Mouse (Mus musculus) right cerebral cortex, postnatal 25 days (tissue): ENCODE measurements around the gene Knstrn.

ENCODE experiments used
- DNase-seq: peaks from one replicate; pipeline ENCODE4 v3.0.0; 2022

The Knstrn gene

DNA sequence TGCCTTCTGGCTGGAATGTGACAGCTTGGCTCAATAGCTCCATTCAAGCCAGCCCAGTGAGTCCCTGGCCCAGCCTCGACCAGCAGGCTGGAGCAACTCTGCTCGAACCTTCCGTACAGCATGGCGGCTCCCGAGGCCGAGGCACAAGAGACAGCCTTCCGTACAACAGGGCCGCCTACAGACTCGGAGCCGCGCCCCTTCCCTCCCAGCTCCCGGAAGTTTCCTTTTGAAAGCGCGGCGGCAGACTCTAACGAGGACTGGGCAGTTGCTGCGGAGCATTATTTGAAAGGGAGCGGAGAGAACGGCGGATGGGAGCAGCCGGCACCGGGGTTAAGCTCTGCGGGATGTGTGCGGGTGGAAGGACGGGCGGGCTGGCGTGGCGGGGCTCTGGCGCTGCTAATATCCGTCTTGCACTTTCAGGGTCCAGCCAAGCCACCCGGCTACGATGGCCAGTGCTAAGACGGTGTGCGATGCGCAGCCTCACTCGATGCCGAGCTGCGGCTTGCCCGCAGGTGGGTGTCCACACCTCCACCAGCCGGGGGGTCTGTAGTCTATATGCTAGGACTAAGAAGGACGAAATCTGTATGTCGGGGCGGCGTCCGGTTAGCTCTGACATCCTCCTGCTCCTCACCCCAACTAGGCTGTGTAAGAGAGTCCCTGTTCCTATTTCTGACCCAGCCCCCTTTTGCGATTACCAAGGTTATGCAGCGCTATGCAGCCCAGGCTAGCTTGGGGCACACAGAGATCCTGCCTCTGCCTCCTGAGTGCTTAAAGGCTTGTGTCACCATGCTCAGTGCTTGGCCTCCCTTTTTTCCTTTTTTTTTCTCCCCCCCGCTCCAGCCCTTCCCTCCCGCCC, at the start of gene Knstrn:
Gene Knstrn (plus strand): TSS at position 23 of the 856 bp plus-strand sequence.
- peak; percentile 86 for DNase-seq

DNA sequence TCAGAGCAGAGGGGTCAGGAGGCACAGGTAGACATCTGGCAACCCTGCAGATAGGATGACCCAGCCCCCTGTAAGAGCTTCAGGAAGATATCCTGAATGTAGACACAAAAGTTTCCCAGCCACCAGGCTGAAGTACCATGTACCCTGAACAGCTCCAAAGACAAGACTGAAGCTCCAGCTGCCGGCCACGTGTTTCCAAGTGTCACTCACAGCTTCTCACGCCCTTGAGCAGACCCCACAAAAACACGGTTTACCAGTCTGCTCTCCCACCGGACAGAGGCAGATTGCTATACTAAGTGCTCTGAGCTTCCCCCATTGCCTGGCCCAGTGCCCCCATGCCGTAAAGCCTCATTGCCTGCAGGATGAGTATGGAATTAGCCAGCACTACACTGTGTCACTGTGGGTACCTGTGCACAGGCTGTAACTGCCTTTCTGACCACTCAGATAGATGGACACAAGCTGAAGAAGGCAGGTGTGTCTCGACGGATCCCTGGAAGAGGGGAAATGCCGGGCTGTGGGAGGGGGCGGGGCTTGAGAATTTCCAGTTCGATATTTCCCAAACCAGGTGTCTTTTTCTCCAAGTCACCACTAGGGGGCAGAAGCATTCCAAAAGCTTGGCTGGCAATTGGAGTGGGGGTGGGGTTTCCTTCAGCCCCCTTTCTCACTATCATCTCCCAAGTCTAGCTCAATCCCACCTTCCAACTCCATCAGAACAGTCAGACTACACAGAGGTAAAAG, 49.5 kb upstream of the Knstrn start:
- DNase-seq = no peak

DNA sequence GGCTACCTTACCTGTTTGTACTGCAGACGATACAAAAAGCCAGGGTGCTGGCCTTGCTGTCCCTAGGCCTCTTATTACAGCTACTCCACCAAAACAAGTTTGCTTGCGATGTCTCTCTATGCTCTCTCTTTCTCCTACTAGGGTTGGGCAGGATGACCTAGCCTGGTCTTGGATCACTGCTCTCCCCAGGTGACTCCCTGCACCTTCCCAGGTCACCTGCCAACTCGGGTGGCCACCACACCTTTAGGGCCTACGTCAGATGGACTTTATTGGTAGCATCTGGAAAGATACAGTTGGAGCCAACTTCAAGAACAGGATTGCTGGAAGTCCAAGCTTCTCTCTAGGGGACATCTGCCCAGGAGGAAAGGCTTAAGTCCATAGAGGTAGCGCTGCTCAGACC, 48.9 kb upstream of the Knstrn start:
- no peak for DNase-seq

DNA sequence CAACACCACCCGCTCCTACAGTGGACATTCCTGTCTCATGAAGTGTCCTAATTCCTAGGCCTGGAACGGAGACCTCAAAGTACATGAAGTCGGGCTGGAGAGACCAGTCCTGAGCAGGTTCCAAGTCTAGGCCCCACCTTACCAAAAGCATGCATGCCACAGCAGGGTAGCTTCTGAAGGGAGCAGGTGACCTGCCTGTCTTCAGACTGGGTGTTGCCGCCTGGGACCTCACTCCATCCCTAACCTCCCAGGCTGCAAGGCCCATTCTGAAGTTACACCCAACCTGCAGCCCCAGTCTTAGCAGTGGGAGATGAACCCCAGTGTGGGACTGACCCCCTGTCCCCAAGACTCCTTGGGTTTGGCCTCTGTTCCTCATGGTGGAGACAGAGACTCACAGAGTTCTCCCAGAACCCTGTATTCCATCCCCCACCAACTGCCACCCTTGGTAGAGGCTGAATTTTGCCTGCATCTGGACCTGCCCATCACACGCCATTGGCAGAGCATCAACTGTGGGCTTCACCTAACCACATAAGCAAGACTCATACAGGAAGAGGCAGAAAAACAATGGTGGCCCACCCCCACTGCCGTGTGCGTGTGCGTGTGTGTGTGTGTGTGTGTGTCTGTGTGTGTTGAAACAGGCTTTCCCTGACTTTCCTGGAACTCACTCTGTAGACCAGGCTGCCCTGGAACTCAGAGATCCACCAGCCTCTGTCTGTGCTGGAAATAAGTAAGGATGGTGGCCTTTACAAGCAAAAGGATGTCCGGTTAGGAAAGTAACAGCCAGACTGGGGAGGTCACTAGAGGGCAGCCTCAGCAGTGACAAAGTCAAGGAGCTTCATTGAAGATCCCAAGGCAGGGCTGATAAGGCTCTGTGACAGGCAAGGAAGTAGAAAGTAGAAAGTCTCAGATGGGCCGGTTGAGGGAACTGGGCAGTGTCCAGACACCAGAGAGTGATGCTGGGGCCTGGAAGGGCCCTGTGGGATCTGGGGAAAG, 47.5 kb upstream of the Knstrn start:
- DNase-seq = no peak

DNA sequence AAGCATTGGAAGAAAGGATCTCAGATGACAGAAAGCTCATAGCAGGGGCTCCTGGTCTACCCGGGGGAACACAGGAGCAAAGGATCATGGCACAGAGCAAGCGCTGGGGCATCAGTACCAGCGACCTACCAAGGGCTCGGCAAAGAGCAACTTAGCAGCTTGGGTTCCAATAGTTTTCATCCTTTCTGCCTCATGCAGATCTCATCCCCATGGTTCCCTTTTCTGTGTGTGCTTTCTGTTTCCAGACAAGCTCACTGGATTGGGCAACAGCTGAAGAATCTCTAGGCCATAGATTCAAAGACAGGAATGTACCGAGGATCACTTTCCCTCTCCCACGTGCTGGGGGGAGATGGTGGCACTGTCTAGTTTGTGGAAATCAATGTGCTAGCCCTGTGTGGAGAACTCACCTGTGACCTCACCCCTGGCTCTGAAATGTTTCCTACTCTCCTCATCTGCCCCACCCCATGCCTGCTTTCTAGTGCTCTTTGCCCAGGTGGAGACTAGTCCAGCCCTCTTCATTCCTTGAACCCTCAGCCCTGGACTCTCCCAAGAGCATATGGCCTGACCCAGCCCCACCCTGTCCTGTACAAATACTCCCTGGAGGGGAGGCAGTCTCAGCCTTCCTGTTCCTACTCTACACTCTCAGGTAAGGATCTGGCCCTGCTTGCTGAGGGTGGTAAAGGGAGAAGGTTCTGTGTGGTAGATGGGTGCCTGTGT, 41.5 kb upstream of the Knstrn start, which contains the start of gene Phgr1:
Gene Phgr1 (plus strand): TSS at position 612 of the 717 bp plus-strand sequence.
- no peak for DNase-seq

DNA sequence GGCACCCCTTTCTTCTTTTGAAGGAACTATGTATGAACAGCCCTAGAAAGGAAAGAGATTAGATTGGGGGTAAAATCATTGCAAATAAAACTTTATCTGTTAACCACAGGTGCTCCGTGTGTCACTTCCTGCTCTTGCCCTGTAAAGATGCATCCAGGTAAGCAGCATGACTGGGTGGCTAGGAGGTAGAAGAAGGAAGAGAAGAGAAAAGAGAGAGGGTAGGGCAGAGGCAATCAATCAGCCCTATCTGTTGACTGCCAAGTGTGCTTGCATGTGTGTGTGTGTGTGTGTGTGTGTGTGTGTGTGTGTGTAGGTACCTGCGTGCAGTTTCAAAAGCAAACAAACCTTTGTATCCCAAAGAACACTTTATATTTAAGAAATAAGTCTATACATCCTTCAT, 39.3 kb upstream of the Knstrn start:
- no peak for DNase-seq

DNA sequence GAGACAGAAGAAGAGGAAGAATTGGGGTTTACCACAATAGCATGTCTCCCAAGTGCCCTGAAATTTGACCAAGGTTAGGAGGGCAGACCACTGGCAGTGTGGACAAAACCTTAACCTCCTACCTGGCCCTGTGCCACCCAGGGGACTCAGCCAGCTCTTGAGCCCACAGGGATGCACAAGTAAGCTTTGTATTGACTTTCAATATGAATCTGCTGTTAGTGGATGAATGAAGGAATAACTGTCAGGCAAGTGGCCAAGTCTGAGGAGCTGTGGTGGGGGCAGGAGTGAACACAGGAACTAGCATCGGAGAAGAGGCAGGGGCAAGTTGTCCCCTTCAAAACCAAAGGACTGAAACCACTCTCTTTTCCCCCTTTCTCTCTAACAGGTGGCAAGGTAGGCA, 38.4 kb upstream of the Knstrn start:
- no peak for DNase-seq

DNA sequence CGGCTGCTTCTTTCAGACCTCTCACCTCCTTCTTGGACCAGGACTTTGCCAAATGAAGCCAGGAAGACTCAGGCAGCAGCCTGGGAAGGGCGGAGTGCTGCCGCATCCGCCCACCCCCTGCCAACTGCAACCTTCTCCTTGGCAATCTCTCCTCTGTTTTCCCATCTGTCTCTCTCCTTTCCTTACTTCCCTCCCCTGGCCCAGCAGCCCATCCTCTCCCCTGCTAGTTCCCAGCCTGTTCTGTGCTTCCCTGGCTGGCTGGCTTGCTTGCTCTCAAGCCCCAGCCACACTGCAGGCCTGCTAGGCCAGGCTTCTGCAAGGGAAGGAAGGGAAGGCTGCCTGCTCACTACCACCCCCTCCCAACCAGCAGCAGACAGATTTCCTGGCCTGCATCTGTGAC, 38.0 kb upstream of the Knstrn start:
- peak; percentile 72 for DNase-seq

DNA sequence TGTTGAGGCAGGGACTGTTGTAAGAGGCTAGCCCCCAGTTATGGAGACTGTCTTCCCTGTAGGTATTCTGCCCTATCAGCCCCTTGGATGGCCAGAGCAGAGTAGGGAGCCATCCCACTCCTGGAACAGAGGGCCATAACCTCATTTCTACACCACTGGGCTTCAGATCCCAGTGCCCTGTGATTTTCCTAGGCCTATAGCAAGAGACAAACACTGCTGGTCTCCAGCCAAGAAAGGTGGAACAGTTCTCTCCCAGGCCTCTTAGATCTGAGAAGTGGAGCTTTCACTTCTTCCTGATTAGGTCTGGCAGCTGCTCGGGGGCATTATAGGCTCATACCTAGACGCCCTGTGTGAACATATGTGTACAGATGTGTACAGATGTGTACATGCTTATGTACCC, 37.5 kb upstream of the Knstrn start:
- DNase-seq = no peak

DNA sequence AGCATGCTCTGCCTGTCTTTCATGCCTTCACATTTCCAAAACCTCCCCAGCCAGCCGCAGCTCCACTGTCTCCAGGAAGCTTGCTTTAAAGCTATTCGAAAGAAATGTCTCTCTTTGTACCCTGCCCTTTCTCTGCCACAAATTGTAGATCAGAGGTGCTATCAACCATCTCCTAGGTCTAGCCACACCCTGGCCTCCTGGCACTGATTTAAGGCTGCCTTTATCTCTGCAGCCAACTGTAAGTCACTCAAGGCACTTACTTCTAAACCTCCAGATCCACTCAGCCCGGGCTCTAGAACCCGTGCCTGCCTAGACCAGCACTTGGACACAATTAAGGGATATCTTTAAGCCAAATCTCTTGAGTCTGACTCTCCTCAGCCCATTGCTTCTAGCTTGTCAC, 35.4 kb upstream of the Knstrn start:
- DNase-seq = no peak

DNA sequence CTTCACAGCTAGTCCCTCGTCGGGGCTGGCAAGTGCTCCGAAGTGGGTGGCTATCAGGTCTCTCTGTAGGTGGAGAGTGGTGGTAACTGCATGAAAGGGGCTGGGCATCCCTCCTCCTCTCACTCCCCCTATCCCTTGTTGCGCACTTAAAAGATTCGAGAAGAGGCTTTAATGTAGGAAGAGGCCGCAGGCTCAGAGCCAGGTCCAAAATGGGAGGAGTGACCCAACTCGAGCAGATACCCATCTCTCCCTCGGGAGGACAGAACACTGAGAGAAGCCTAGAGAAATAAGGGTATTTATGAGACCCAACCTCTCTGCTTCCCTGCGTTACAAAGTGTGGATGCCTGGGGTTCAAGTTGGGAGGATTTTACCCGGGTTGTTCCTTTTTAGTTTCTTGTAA, 34.7 kb upstream of the Knstrn start:
- DNase-seq = no peak

DNA sequence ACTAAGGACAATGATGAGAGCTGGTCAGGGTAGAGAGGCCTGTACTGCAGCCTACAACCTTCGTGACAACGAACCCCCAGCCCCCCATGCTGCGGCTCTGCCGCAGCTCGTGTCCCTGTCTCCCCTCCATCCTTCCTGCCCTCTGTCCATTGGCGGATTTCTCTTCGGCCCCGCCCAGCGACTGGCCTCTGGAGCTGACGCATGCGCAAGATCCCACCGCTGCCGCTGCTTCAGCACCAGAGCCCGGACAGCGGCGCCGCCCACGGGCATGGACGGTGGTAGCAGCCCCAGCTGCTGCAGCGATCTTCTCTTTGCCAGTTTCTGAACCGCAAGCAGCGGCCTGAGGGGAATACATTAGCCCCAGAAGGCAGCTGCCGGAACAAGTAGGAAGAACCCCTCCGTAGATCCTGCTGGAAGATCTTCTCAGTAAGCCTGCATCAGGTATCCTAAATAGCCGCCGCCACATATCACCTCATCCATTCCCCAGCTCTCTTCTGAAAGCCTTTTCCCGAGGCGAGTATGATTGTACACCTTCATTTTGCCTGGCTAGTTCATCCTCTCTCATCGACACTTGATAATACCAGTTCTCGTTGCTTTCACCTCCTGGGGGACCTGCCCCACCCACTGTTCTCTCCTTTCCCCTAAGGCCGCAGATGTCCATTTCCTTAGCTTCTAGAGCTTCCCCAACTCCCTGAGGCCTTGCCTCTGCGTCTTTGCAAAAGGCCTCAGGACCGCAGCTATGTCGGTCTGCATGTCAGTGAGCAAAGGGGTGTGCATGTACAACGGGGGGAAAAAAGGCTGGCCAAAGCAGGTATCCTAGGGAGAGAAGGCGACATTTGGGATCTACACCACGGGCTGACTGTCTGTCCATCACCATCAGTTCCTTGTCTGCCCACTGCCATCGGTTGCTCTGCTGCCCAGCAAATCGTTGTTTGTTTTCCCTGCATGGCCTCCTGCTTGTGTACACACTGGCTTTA, 34.0 kb upstream of the Knstrn start, which contains the start of gene Disp2:
Gene Disp2 (plus strand): TSS at position 216 of the 977 bp plus-strand sequence.
- DNase-seq = peak; percentile 94

DNA sequence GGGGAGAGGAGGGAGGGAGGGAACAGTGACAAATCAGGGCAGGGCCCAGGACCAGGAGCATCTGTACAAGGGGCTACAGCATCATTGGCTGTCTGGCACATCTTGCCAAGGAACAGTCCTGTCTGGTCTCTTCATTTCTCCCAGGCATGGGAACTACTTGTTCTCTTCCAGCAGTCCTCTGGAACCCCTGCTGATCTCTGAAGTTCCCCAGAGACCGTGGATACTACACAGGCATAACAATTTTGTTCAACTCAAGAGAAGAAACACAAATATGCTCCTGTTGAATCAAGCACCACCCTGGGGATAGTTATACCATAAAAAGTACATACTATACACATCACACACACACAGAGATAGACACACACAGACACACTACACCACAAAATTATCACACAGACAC, 32.7 kb upstream of the Knstrn start:
- DNase-seq = no peak

DNA sequence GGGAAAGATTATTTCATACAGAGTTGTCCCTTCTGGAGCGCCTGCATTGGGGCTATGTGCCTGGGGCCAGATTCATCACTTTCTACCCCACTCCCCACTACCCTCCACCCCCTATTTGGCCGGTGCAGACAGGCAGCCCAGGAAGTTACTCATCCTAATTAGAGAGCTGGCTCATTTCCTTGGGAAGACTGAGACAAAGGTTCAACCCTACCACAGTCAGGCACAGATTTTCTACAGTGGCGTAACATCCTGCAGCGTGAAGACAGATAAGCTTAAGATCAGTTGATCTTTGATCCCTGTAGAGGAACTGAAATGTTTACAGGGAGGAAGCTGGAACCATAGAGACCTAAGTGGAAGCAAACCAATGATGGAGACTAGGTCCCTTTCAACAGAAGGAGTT, 31.5 kb upstream of the Knstrn start:
- DNase-seq = no peak

DNA sequence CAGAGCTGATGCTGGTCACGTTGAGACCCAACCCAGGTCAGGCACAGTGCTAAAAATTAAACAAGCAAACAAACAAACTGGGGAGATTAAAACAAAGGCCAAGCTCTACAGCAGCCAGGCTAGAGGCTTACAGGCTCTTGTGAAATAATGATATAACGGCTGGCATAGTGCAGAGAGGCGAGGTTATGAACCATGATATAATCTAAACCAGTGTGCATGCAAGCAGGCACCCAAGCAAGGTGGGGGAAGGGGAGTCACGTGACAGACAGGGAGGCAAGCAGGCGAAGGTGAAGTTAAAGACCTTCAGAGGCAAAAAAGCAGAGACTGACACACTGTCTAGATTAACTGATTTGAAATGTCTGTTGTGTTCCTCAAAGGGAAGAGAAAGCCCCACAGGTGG, 30.7 kb upstream of the Knstrn start:
- no peak for DNase-seq

DNA sequence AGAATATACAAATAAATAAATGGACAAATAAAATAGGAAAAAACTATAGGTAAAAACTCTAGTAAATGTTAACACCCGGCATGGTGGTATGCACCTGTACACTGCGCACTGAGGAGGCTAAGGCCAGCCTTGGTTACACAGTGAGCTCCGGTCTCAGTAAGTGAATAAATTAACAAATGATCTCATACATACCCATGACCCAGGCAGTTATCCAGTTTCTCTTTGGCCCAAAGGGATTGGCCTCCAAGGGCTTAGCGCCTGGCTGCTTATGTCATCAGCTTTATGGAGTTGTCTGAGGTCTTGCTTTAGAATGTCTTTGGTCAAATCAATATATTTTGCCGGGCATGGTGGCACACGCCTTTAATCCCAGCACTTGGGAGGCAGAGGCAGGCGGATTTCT, 30.1 kb upstream of the Knstrn start:
- DNase-seq = no peak

DNA sequence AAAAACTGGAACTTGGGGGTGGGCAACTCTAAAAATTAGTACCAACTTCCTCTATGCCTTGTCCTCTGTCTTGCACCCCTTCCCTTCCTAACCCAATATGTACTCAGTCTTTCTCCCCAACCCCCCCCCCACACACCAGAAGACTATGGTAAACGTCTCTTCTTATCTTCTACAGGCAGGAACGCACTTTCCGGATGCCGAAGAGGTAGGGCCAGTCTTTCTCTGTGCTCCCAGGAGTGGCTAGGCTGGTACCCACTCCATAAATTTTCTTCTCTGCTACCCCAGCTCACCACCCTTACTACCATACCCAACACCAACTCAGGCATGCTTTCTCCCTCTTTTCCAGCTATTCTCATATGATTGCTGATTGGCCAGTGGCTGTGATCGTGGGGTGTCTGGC, 27.3 kb upstream of the Knstrn start:
- no peak for DNase-seq

DNA sequence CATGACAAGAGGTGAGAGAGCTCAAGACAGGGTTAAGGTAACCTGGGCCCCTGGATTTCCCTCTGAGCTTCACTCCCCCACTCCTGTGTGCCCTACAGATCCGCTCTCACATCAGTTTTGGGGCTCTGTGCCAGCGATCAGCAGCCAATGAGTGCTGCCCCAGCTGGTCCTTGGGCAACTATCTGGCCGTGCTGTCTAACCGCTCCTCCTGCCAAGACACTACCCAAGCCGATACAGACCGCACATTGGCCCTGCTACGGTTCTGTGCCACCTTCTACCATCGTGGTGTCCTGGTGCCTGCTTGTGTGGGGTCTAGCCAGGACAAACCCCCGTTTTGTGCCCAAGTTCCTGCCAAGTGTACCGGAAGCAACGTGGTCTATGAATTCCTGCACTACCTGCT, 24.3 kb upstream of the Knstrn start:
- DNase-seq = no peak

DNA sequence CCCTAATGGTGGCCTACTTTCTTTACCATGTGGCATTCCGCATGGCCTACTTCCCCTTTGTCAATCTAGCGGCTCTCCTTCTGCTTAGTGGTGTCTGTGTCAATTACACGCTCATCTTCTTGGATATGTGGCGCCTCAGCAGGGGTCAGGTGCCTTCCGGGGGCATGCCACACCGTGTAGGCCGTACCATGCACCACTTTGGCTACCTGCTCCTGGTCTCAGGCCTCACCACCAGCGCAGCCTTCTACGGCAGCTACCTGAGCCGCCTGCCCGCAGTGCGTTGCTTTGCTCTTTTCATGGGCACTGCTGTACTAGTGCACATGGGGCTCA, 23.6 kb upstream of the Knstrn start:
- no peak for DNase-seq

DNA sequence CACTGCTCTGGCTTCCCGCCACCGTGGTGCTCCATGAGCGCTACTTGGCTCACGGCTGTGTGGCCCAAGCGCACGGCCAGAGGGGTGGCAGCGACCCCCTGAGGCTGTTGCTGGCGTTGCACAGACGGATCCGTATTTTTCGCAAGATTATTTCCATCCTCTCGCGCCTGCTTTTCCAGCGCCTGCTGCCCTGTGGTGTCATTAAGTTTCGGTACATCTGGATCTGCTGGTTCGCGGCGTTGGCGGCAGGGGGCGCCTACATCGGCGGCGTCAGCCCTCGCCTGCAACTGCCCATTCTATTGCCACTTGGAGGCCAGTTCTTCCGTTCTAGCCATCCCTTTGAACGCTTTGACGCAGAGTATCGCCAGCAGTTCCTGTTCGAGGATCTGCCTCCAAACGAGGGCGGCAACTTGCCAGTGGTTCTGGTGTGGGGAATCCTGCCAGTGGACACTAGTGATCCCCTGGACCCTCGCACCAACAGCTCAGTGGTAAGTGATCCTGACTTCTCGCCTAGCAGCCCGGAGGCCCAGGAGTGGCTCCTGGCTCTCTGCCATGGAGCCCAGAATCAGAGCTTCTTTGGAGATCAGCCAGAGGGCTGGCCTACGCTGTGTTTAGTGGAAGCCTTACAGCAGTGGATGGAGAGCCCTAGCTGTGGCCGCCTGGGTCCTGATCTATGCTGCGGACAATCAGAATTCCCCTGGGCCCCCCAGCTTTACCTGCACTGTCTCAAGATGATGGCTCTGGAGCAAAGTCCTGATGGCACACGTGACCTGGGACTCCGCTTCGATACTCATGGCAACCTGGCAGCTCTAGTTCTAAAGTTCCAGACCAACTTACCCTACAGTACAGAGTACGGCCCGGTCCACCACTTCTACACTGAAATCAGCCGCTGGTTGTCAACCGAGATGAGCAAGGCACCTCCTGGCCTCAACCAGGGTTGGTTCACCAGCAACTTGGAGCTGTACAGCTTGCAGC, 23.0 kb upstream of the Knstrn start:
- DNase-seq = peak; percentile 48
